Mouse (Mus musculus) bone marrow macrophage, adult 2 months (primary cell): ENCODE measurements around the gene Col6a6.

Source experiments
- CTCF ChIP-seq: IDR thresholded peaks from 2 replicates; pipeline ENCODE4 v1.5.1; 2012; ENCODE audit warnings: low read depth, mild to moderate bottlenecking, low read length, moderate library complexity
- POLR2A ChIP-seq: IDR thresholded peaks from 2 replicates; pipeline ENCODE4 v1.6.1; 2012; ENCODE audit warnings: mild to moderate bottlenecking, low read depth, low read length, borderline replicate concordance

DNA sequence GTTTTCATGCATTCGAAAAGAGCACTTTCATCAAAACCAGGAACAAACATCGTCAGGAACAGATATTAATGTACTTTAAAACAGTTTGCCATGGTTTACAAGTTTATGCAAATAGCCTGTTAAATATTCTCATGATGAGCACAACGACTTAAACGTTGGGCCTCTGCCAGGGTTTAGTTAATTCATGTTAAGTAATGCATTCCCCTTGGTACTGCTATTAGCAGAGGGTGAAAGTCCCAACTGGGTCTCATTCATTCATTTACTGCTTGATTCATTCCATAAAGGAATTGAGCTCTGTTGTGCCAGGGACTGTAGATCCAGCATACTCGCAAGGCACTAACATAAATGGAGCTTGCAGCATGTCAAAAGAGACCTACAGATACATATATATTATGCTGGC lies 92.8 kb downstream of the Col6a6 start:
- TF ChIP-seq CTCF: no peak
- no peak for TF ChIP-seq POLR2A
